ENCODE assay signal across 14 mouse cellular contexts in the genomic region with DNA sequence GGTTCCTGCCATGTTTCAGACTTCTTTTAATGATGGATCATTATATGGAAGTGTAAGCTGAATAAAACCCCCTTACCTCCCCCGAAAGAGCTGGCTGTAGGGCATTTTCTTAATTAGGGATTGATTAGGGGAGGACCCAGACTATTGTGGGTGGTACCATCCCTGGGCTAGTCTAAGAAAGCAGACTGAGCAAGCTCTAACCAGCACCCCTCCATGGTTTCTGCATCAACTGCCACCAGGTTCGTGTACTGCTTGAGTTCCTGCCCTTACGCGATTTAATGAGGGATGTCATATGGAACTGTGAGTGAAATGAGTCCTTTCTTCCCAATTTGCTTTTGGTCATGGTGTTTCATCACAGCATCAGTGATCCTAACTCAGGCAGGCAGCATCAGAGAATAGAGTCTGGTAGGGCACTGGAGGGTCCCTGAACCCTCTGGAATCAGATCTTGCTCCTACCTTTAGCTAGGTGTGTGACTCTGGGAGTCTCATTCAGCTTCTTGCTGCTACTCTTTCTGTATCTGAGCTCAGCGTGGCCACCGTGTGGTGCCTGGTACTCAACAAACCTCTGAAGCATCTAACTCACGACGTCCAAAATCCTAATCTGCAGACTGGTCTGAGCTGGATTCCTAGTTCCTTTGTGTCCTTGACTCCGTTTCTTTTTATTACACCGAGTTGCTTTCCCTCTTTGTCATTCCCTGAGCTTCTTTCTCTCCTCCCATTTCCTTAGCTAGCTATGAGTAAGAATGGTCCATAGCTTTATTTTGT.
"Had no signal": no experiment of that assay in that cellular context is flagged by ENCODE, and none has a peak within 500 bp of the region (broad histone marks: within the 10 kb centered on the region; RNA-seq: fewer than 3 reads in every experiment).

No protein-coding gene starts in this region.

- DNase-seq: kidney, adult 11 months; kidney, adult 9 months; lung, adult 2 months; lung, postnatal 10 days; lung, postnatal 4 days; spleen, adult 18-20 months; thymus, postnatal 36 days had no signal

- H3K9me3 ChIP-seq: limb, embryonic 10.5 days; liver, embryonic 15.5 days; neural tube, embryonic 15.5 days had no signal

- H3K27me3 ChIP-seq: liver, embryonic 15.5 days; neural tube, embryonic 15.5 days had no signal

- H3K4me2 ChIP-seq: liver, embryonic 11.5 days; liver, embryonic 15.5 days; neural tube, embryonic 15.5 days had no signal

- H3K9ac ChIP-seq: liver, embryonic 15.5 days; neural tube, embryonic 15.5 days had no signal

- H3K27ac ChIP-seq: kidney, postnatal 0 days; left cerebral cortex, adult 2 months; limb, embryonic 10.5 days; liver, embryonic 15.5 days; neural tube, embryonic 15.5 days had no signal

- H3K4me3 ChIP-seq: left cerebral cortex, adult 2 months; limb, embryonic 10.5 days; liver, embryonic 15.5 days; myocyte; neural tube, embryonic 15.5 days had no signal

- H3K36me3 ChIP-seq: limb, embryonic 10.5 days; liver, embryonic 15.5 days; neural tube, embryonic 15.5 days had no signal

- H3K4me1 ChIP-seq: limb, embryonic 10.5 days; liver, embryonic 15.5 days; neural tube, embryonic 15.5 days had no signal
